Mouse (Mus musculus): ENCODE data around the gene Klhl28. TPM values are rescaled to one million over a fixed set of nuclear protein-coding genes. Genes with fewer than 3 reads are reported as not detected.

Klhl28 gene
- total RNA-seq, 4 experiments from 2014 or later: 8.8 to 14.1 (median 11.0) TPM

Other genes with a start within 250 kb of the Klhl28 start
- gene Gm527, start 47.6 kb downstream of the Klhl28 start, total RNA-seq (2022): 1 to 10 TPM; 1.8 to 3.3 (median 2.9) TPM
- gene Togaram1, start 270 bp upstream of the Klhl28 start, total RNA-seq (2022): 10 to 100 TPM in 1 of 4 experiments, 1 to 10 TPM in 3; 9.3 to 13.6 (median 9.7) TPM
- gene Prpf39, start 70.8 kb upstream of the Klhl28 start, total RNA-seq (2022): 10 to 100 TPM; 10.7 to 13.4 (median 11.9) TPM
- gene Fkbp3, start 108.5 kb upstream of the Klhl28 start, total RNA-seq (2022): 100 to 1,000 TPM; 246 to 282 (median 260) TPM
- gene Fancm, start 110.1 kb upstream of the Klhl28 start, total RNA-seq (2022): 1 to 10 TPM; 3.4 to 4.2 (median 4.0) TPM
- gene Mis18bp1, start 207.1 kb upstream of the Klhl28 start, total RNA-seq (2022): under 1 TPM; 0.06 to 0.60 (median 0.21) TPM

Measured in heart, adult 8-10 months (tissue).